In the genomic region with DNA sequence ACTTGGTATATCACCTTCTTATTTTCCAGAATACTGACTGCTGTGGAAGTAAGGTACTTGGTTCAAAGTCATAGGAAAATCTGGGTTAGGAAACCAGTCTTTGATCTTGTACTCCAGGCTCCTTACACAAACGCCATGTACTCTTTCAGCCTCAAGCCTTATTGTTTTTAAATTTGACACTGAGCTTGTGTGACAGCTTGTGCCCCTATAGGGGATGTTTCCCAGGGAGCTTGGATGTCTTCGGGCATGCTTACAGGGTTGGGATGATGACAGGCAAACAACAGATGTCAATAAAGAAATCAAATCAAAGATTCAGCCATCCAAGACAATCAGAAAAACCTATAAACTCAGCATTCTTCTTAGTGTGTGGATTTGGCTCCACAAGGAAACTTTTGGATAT, we compare ENCODE assay signal across 27 mouse cellular contexts.
"Had no signal": no experiment of that assay in that cellular context is flagged by ENCODE, and none has a peak within 500 bp of the region (broad histone marks: within the 10 kb centered on the region; RNA-seq: fewer than 3 reads in every experiment).

No protein-coding gene starts in this region.

- ATAC-seq: hindbrain, embryonic 16.5 days; inflammation-experienced regulatory T-cells, adult 6 months; intestine, embryonic 15.5 days; intestine, postnatal 0 days had no signal

- H3K4me1 ChIP-seq: heart, embryonic 10.5 days; heart, embryonic 12.5 days; hindbrain, embryonic 10.5 days; hindbrain, embryonic 12.5 days; intestine, embryonic 15.5 days; limb, embryonic 12.5 days; liver, embryonic 13.5 days had no signal

- H3K36me3 ChIP-seq: heart, embryonic 10.5 days; heart, embryonic 12.5 days; hindbrain, embryonic 10.5 days; hindbrain, embryonic 12.5 days; intestine, embryonic 15.5 days; limb, embryonic 10.5 days; limb, embryonic 12.5 days; liver, embryonic 13.5 days had no signal

- H3K27ac ChIP-seq: gastrocnemius, adult 2 months; heart, embryonic 10.5 days; hindbrain, embryonic 10.5 days; hindbrain, embryonic 12.5 days; hindbrain, embryonic 14.5 days; intestine, embryonic 15.5 days; layer of hippocampus, adult 2 months; left cerebral cortex, adult 2 months; limb, embryonic 10.5 days; limb, embryonic 12.5 days; liver, embryonic 13.5 days had no signal

- H3K9ac ChIP-seq: heart, embryonic 12.5 days; hindbrain, embryonic 12.5 days; hindbrain, embryonic 14.5 days; intestine, embryonic 15.5 days; limb, embryonic 12.5 days; liver, embryonic 13.5 days had no signal

- H3K4me3 ChIP-seq: gastrocnemius, adult 2 months; heart, embryonic 10.5 days; heart, embryonic 12.5 days; hindbrain, embryonic 10.5 days; hindbrain, embryonic 12.5 days; intestine, embryonic 15.5 days; layer of hippocampus, adult 2 months; left cerebral cortex, adult 2 months; limb, embryonic 10.5 days; limb, embryonic 12.5 days; liver, embryonic 13.5 days had no signal

- H3K27me3 ChIP-seq: heart, embryonic 12.5 days; hindbrain, embryonic 12.5 days; intestine, embryonic 15.5 days; limb, embryonic 12.5 days; liver, embryonic 13.5 days had no signal

- H3K9me3 ChIP-seq: heart, embryonic 10.5 days; heart, embryonic 12.5 days; hindbrain, embryonic 10.5 days; hindbrain, embryonic 12.5 days; intestine, embryonic 15.5 days; limb, embryonic 10.5 days; limb, embryonic 12.5 days; liver, embryonic 13.5 days had no signal

- DNase-seq: gastrocnemius, adult 2 months; gastrocnemius, postnatal 10 days; gastrocnemius, postnatal 25 days; heart, adult 18-20 months; heart, postnatal 10 days; heart, postnatal 4 days; kidney, adult 18-20 months; kidney, adult 8-10 months; kidney, postnatal 10 days; kidney, postnatal 25 days; kidney, postnatal 4 days; liver; liver, embryonic 13.5 days had no signal

- H3K4me2 ChIP-seq: heart, embryonic 12.5 days; hindbrain, embryonic 12.5 days; hindbrain, embryonic 14.5 days; intestine, embryonic 15.5 days; limb, embryonic 12.5 days; liver, embryonic 11.5 days; liver, embryonic 13.5 days had no signal
